Mouse (Mus musculus): ENCODE data around the gene Frmd4b.

The Frmd4b gene

DNA sequence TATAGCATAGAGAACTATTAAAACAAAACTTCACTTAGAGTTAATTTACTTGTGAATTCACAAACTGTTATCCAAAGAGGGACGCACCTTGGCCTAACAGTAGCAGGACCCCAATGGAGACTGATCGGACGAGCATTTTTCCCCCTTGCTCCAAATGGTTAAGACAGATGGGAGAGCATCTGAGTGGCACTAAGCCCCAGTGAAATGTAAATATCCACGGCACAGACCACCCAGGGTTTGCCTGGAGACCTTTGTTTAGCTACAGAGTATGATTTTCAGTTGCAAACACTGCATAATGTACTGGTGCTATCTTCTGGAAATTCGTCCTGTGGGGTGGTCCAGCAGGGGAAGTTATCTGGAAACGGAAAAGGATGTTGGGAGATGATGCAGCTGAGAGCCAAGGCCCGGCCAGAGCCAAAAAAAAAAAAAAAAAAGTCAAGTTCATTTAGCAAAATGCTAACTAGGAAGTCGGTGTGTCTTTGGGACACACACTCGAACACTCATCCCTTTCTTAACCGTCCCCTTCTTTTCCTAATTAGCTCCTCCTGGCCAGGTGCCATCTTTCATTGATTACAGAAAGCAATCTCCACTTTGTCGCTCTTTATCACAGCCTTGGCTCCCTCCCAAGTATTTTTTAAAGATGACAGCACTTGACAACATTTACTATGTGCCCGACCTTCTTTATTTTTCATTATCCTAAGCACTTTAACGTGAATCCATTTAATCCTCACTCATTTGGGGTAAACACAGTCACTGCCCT, 95.9 kb downstream of the Frmd4b start:
- DNase-seq (ENCODE audit: low read depth in 2 of 2, low spot score in 2 of 2) = no peak

DNA sequence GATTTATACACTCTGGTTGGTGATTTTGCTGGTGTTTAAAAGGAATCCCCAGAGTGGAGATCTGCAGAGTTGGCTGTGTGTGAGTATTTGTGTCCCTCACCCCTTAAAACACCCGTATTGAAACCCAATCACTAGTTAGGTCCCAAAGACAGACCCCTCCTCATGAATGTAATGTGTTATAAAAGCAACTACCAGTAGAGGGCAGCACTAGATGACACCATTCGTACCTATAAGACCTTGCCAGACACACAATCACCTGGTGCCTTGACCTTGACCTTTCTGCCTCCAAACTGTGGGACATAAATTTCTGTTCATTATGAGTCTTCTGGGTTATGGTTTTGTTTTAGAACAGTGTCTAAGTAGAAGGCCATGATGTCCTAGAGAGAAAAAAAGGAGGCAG, 96.8 kb downstream of the Frmd4b start:
- no peak for DNase-seq (ENCODE audit: low read depth in 2 of 2, low spot score in 2 of 2)

DNA sequence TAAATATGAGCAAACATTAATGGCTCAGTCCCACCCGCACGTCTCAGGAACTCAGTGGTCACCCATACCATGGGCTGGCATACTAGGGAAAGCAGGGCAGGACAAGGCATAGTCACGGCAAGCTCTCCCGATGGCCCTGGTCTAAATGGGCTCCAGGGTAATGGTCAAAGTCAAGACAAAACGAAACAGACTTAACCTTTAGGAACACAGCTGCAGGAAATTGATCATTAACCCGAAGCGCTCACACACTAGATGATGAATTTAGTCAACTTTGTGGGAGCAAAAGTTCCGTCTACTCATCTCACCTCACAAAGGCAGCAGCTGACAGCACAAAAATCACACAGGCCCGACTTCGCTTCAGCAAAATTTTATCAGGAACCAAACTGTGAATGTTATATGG, 97.8 kb downstream of the Frmd4b start:
- DNase-seq (ENCODE audit: low read depth in 2 of 2, low spot score in 2 of 2) = no peak

DNA sequence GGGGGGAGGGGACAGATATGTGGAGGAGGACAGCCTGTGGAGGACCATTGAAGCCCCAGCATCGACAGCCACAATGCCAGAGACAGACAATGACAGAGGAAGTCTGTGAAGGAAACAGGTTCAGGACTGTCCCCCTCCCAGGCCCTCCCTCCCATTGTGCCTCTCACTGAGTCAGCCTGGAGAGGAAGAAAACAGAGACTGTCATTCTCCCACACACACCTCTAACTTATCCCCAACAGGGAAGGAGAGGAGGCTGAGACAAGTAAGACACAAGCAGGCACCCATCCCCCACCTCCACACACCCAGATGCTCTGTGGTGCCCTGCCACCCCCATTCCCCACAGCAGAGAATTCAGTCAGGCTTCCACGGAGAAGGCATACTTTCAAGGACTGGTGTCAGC, 98.9 kb downstream of the Frmd4b start:
- no peak for DNase-seq (ENCODE audit: low read depth in 2 of 2, low spot score in 2 of 2)

DNA sequence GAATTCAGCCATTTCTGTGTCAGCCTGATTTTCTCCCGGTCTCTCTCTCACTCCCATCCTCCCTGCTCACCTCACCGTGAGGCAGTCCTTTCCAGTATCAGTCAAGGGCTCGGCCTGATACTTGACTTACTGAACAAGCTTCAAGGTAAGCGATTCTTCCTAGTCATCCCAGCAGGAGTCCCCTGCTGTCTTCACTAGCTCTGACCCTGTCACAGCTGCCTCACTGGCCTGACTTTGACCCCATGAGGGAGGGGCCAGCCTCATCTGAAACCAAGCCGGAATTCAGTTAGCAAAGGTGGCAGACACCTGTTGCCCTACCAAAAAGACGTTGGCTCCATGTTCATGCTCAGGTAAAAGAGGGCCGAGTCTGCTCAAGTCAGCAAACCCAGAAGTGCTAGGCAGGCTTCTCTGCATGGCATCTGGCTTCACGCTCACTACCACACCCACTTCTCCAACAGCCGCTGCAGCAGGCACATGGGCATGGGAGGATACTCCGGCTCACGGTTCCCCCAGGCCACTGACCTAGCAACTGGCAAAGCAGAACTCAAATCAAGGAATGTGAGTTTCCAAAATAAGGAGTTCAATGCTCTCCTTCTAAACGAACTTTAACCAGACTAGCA, 99.6 kb downstream of the Frmd4b start:
- DNase-seq (ENCODE audit: low read depth in 2 of 2, low spot score in 2 of 2) = no peak

DNA sequence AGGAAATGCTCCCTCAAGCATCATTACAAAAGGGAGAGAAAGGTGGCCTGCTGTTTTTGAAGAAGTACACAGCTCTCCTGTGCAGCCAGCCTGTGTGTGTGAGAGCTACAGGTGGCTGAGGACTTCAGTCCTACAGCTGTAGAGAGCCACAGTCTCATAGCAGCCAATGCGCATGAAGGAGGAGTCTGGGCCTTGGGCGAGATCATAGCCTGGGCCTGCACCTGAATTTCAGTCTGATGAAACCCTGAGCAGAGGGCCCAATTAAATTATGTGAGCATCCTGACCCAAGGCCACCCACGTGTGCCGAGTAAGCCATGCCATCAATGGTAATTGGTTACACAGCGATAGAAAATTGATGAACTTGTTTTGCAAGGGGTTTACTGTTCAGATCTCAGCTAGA, 100.4 kb downstream of the Frmd4b start:
- no peak for DNase-seq (ENCODE audit: low read depth in 2 of 2, low spot score in 2 of 2)

DNA sequence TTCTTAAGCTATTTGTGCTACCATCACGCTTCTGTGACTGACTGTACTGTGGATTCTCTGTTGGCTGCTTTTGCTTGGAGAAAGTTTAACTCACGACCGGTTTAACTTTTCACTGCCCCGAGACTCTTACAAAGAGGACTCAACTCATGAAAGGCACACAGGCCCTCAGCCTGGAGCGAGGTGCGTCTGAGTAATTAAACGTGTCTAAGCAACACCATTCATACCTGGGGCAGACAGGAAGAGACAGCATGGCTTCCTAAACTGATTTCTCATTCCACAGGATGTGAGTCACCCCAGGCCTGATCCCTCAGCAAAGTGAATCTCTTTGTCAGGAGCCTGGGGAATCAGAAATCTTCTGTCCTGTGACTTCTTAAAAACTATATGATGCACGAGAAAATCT, 106.6 kb downstream of the Frmd4b start:
- DNase-seq (ENCODE audit: low read depth in 2 of 2, low spot score in 2 of 2) = no peak

DNA sequence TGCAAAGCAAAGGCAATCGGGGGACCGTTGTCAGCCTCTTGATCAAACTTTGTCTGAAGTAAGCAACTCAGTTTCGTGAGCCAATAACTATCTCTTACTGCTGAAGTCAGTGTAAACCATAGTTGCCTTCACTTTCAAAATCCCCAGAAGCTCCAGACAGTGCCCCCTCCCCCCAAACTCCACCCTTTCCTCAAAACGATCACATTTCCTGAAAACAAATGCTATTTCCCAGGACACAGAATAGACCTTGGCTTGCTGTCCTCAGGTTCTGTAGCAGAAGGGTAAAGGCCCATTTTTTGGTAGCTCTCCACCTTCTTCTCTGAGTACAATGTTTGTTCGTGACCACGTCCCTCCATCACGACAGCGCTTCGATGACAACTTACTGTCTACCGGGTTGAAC, 107.9 kb downstream of the Frmd4b start:
- no peak for DNase-seq (ENCODE audit: low read depth in 2 of 2, low spot score in 2 of 2)

DNA sequence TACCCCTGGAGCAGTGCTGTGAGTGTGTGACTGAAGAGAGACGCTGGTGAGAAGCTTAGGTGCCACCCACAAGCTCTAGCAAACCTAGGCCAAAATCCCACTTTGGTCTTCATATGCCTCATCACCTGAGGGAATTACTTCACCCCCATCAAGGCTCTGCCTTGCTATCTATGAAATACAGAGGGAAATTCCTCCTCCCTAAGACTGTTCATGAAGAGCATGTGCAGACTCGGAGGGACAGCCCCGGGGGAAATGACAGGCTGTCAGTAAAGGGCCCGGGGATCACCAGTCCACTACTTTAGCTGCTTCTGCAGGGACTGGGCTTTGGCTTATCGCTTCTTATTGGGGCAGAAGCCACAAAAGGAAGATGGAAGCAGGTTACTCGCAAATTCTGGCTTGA, 108.9 kb downstream of the Frmd4b start:
- DNase-seq (ENCODE audit: low read depth in 2 of 2, low spot score in 2 of 2) = no peak

DNA sequence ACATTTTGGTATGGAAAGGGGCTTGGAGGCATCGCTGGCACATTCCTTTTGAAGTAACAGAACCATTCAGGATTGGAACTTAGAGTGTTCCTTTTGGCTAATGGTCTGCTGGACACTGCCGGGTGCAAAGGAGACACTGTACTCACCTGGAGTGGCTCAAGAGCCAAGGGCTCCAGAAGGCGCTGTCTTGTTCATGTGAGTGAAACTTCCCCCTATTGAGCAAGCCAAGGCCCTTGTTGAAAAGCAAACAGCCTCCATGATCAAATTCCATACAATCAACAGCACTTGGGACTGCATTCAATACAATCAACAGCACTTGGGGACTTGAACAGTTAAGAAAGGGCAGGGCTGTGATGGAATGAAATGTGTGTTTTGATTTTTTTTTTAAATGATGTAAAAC, 109.4 kb downstream of the Frmd4b start:
- no peak for DNase-seq (ENCODE audit: low read depth in 2 of 2, low spot score in 2 of 2)

DNA sequence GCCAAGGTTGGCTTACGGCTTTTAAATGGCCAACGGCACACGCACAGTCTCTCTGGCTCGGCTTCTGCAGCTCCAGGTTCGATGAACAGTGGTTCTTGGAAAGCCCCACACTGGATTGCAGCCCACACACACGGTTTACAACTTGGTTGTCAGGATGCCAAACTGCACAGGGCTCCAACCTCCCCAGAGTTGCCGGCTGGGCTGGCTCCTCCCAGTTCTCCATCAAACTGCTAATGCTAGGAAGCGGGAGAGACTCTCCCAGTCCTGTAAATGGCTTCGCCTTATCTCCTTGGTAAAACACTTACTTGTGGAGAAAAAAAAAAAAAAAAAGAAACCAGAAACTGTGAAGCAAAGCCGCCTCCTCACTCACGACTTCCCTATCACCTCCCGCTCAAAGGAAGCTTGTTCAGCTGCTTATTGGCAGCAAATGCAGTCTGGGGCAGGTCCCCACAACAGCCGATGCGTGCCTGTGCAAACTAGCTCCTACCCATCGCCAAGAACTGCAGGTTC, 111.1 kb downstream of the Frmd4b start:
- no peak for DNase-seq (ENCODE audit: low read depth in 2 of 2, low spot score in 2 of 2)

DNA sequence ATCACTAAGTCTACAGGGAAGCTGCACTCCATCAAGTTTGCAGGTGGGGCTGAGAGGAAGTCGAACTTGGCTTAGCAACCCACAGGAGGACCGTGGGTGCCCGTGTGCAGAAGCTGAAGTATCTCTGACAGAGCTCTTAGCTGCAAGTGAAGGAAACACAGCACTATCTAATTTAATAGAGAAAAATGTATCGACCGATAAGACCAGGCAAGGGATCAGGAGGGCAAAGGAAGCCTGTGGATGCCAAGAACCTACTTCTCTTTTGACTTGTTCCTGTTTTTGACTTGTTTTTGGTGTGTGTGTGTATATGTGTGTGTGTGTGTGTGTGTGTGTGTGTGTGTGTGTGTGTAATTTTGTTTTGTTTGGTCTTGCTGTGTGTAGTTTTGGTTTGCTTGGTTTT, 112.7 kb downstream of the Frmd4b start:
- no peak for DNase-seq (ENCODE audit: low read depth in 2 of 2, low spot score in 2 of 2)

DNA sequence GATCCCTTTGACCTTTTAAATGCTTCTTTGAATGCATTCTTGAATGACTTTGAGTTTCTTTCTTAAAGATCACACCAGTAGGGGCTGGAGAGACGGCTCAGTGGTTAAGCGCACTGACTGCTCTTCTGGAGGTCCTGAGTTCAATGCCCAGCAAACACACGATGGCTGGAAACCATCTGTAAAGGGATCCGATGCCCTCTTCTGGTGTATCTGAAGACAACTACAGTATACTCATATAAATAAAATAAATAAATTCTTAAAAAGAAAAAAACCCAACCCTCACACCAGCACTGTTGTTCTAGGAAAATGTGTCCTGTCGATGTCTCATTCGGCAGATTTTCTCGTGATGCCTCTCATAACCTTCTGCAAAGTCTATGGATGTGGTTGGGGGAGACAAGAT, 116.3 kb downstream of the Frmd4b start:
- no peak for DNase-seq (ENCODE audit: low read depth in 2 of 2, low spot score in 2 of 2)

DNA sequence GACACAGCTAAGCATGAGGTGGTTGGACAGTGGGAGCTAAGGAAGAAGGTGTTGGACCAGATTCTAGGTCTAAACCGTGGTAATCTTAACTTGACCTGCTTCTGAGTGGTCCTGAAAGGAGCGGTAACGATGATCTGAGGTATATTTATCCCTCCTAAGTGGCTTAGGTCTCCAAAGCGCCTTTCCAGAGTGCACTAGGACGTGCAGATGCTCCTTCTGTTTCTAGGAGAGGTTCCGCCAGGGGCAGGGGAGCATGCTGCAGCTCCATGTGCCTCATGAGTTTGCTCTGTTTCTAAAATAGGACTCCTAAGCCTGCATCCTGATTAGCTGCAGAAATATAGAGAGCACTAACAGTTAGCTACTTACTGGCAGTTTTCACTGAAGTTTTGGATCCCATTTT, 117.1 kb downstream of the Frmd4b start:
- no peak for DNase-seq (ENCODE audit: low read depth in 2 of 2, low spot score in 2 of 2)

DNA sequence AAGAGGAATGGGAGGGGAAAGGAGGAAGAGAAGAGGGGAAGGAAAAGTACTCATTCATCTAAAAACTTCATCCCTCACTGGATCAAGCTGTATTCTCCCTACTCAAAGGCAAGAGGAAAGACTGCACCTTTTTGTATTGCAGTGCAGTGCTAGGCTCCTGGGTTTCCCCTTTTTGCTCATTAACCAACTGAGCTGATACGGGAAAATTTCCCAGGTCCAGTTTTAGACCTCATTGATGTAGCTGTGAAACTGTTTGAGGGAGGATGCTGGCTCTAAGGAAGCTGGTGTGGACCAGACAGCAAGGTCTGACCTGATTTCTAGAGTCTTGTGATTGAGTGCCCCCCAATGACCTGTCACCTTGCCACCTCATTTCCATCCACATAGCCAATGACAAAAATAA, 121.3 kb downstream of the Frmd4b start:
- DNase-seq (ENCODE audit: low read depth in 2 of 2, low spot score in 2 of 2) = no peak

DNA sequence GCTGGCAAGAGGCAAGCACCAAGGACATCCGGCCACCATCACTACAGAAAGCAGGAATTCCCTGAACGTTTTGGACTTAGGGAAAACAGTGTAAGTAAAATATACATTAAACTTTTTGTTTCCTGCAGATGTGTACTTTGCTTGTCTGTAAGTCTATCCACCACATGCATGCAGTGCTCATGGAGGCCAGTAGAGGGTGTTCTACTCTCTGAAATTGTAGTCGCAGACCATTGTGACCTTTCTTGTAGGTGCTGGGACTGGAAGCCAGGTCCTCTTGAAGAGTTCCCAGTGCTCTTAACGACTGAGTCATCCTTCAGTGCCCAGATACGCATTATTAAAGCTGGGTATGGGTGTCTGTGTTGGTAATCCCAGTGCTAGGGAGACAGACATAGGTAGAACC, 126.3 kb downstream of the Frmd4b start:
- no peak for DNase-seq (ENCODE audit: low read depth in 2 of 2, low spot score in 2 of 2)

DNA sequence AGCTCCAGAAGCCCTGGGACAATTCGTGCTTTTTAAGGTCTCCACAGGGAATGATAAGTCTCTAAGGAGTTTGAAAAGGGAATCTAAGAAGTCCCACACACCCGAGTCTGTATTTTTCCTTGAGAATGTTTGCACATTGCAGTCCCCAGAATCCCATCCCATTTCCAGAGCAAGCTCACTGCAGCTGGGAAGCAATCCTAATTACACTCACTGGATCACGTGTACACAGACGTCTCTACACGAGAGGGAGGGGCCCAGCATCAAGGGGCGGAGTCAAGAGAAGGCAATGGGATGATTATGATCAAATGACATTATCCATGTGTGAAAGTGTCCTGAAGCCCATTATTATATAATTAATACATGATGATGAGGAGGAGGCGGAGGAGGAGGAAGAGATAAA, 128.5 kb downstream of the Frmd4b start:
- DNase-seq (ENCODE audit: low read depth in 2 of 2, low spot score in 2 of 2) = no peak

DNA sequence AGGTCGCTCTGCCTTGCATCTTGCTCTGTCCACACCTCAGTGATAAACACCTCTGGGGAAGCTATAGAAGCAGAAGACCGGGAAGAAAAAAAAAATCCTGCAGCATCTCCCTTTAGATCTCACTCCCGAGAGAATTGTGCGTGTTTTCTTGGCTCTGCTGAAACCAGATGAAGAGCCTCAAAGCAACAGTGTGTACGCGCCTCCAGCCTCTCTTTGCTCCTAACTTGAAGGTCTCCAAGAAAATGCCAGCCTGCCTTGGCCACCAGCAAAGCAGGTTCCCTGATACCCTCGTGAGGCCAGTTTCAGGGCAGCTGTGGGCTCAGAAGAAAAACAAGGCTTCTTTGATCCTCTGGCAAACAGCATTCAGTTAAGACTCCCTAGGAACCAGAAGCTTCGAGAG, 129.1 kb downstream of the Frmd4b start:
- no peak for DNase-seq (ENCODE audit: low read depth in 2 of 2, low spot score in 2 of 2)

DNA sequence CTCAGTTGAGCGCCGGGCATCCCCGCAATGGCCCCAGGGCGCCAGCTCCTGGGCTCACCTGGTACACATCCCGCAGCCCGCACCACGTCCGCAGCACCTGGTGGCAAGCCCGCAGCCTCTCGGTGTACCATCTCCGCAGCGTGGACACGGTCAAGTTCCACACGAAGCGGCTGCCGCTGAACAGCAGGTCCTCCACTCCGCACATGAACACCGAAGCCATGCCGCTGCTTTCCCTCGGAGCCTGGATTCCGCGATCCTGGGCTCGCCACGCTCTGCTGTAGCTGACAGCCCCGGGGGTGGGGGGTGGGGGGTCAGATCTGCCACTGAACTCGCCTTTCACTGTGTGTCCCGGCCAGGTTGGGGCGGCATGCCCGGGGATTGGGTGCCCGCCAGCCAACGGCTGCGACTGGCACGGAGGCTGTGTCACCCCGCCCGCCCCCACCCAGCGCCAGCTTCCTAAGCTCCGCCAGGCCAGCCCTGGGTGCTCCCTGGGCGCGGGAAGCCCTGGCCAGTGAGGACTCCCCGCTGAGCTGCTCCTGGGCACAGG, 129.7 kb downstream of the Frmd4b start:
- peak in 1 of 2 experiments; percentile 13 for DNase-seq (ENCODE audit: low read depth in 2 of 2, low spot score in 2 of 2)

DNA sequence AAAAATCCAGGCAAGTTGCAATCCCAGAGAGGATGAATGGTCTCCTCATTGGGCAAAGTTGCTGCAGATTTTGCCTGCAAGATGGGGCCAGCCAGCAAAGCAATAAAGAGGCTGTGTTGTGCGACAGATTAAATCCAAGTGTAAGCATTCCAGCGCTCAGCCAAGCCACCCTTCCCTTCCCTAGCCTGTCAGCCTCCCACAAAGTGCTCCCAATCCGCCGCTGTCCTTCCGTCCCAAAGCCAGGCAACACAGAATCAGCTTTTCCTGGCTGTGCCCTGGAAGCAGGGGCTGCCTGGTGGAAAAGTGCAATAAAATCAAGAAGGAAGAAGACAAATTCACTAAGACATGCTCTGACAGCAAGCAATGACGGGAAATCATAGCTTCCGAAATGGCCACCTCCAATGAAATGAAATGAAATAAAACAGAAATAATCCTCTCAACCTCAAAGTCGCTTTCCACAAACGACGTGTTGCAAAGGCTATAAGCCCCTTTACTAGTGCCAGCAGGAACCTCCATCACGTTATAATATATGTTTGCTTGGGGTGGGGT, 130.5 kb downstream of the Frmd4b start:
- no peak for DNase-seq (ENCODE audit: low read depth in 2 of 2, low spot score in 2 of 2)

DNA sequence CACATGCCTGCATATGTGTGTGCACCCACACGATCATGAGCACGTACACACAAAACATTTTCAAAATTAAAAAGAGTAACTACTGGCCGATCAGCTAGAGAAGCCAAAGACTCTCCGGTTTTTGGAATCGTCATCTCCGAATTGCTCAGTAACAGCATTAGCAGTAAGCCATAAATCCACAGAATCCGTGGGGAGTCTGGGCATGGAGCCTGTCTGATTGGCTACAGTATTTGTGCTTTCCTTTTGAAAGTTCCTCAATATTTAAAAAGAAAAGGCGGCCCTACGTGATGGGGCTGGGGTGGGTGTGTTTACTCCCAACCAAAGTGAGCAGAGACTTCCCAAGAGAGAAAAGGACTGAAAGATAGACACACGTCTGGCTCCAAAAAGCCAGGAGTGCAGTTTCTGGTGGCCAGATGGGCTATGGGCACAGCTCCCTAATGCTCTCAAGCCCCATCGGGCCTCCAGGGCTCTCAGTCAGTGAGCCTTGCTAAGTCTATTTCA, 131.4 kb downstream of the Frmd4b start:
- DNase-seq (ENCODE audit: low read depth in 2 of 2, low spot score in 2 of 2) = no peak

DNA sequence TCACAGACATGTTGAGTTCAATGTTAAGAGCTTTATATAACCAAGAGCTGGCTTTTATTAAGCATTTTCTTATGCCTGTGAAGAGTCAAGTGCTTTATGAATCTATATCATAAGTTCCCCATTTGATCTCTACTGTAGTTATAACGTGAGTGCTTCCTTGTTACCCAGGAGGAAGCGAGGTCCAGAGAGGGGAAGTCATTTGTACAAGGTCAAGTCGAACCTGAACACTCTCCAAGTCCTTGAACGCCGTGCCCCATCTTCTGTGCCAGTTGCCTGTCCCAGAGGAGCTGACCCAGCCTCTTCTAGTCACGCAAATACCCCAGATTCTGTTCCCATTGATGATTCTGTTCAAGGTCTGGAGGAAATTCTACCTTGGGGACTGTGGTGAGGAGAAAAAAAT, 135.4 kb downstream of the Frmd4b start:
- no peak for DNase-seq (ENCODE audit: low read depth in 2 of 2, low spot score in 2 of 2)
